Mouse (Mus musculus): ENCODE measurements around the gene Tmem186.

DNA sequence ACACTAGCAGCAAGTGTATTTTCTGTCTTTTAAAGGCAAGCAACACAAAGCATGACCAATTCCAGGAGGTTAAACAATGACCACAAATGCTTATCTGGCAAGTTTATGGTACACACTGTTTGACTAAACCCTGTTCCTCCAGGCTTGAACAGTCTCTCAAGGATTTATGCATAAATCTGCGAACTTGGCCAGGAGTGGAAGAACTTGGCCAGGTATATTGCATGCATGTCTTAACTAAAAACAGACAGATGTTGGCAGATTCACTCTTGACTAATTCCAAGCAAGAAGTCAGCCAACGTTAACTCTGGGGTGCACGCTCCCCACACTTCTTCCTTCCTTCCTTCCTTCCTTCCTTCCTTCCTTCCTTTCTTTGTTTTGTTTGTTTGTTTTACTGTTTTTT lies 42.3 kb upstream of the Tmem186 start:
- TF ChIP-seq CTCF (IDR thresholded peaks at IDR 0.05; ENCODE audit: low read depth) (no peak), EP300 (IDR thresholded peaks at IDR 0.05; ENCODE audit: low read depth) (no peak)
